Mouse (Mus musculus) hindbrain, embryonic 15.5 days (tissue): ENCODE measurements around the gene Gm10638. TPM values are rescaled to one million over a fixed set of nuclear protein-coding genes. Genes with fewer than 3 reads are reported as not detected.

Experiments
- ATAC-seq: fragments of 200-750 bp; cut with Nextera tagmentation; 2 replicates; pipeline ENCODE4 v1.8.0; 2017; ENCODE audit warnings: low read depth, moderate number of reproducible peaks, moderate TSS enrichment; ENCODE audit not compliant: low FRiP score
- H3K27ac ChIP-seq: fragments of 300-500 bp; sonication (generic); replicated peaks from 2 replicates; pipeline ENCODE4 v1.5.1; 2015; ENCODE audit warnings: mild to moderate bottlenecking, inconsistent platforms
- H3K27me3 ChIP-seq: fragments of 300-500 bp; sonication (generic); 2 replicates; pipeline ENCODE4 v1.6.1; 2015; ENCODE audit warnings: control low read depth, inconsistent platforms
- H3K36me3 ChIP-seq: fragments of 300-500 bp; sonication (generic); 2 replicates; pipeline ENCODE4 v1.6.1; 2015; ENCODE audit warnings: control low read depth, inconsistent platforms
- H3K4me1 ChIP-seq: fragments of 300-500 bp; sonication (generic); replicated peaks from 2 replicates; pipeline ENCODE4 v1.6.1; 2015; ENCODE audit warnings: control low read depth, inconsistent platforms
- H3K4me2 ChIP-seq: fragments of 300-500 bp; sonication (generic); 2 replicates; pipeline ENCODE4 v1.6.1; 2015; ENCODE audit warnings: moderate library complexity, mild to moderate bottlenecking, inconsistent platforms
- H3K4me3 ChIP-seq: fragments of 300-500 bp; sonication (generic); 2 replicates; pipeline ENCODE4 v1.5.1; 2015; ENCODE audit warnings: mild to moderate bottlenecking, inconsistent platforms
- H3K9ac ChIP-seq: fragments of 300-500 bp; sonication (generic); 2 replicates; pipeline ENCODE4 v1.6.1; 2015; ENCODE audit warnings: inconsistent platforms
- H3K9me3 ChIP-seq: fragments of 300-500 bp; sonication (generic); 2 replicates; pipeline ENCODE4 v1.6.1; 2016; ENCODE audit warnings: control low read depth, inconsistent platforms
- WGBS: fragments of 180-500 bp; shearing (Covaris S2); methylation state at CpG from one replicate; pipeline ENCODE4 v1.1.7; 2015; 5-methylcytosine and 5-hydroxymethylcytosine counted together
- polyA plus RNA-seq: library from polyadenylated mRNA; unstranded; fragments of >200 nt; fragmentation: Nextera tagmentation; extraction: Ambion mirVana; gene quantifications from 2 replicates; pipeline ENCODE4 v1.2.1, GENCODE M21; 2015

Gene Gm10638
- polyA plus RNA-seq, 1 experiment from 2014 or later, result 7.2 TPM

DNA sequence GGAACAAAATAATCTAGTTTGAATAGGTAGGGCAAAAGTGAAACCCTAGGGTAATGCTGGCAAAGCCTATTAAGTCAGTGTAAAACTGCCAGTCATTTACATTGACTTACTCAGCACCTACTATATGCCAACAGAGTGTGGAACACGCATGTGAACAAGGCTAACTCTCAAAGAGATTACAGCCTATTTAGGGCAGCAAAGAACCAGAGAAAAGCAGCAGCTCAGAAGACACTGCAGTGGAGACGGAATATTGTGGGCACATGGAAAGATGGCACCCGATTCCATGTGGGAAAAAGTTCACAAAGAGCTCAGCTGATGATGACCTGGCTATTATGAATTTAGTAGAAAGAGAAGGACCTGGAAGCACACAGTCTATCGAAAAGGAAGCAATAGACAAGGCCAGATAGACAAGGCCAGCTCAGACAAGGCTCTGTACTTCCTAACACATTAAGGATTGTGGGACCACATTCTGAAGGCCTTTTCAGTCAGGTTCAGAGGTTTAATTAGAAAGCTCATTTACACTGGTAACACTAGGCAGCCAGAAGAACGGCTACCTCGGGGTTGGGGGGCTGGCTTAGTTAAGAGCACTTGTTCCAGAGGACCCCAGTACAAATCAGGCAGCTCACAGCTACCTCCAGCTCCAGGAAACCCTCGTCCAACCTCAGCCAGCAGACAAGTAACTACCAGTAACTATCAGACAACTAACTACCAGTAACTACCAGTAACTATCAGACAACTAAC lies 2.7 kb upstream of the Gm10638 start:
- Histone ChIP-seq H3K27me3 (no peaks in the 10 kb centered on the region), H3K9ac (no peak overlapping the region), H3K4me1 (peaks cover 52% of the 10 kb centered on the region), H3K9me3 (no peaks in the 10 kb centered on the region), H3K4me3 (no peak overlapping the region), H3K27ac (0 out of 2 replicates have a peak overlapping the region, but pooled peaks have one; percentile 20), H3K36me3 (no peaks in the 10 kb centered on the region), H3K4me2 (peak overlapping the region; percentile 34; the same call in 1 of the 2 replicates)
- ATAC-seq, result no peak
- whole genome bisulfite sequencing, result 78% methylated on average over 7 of the region's 7 CpGs

DNA sequence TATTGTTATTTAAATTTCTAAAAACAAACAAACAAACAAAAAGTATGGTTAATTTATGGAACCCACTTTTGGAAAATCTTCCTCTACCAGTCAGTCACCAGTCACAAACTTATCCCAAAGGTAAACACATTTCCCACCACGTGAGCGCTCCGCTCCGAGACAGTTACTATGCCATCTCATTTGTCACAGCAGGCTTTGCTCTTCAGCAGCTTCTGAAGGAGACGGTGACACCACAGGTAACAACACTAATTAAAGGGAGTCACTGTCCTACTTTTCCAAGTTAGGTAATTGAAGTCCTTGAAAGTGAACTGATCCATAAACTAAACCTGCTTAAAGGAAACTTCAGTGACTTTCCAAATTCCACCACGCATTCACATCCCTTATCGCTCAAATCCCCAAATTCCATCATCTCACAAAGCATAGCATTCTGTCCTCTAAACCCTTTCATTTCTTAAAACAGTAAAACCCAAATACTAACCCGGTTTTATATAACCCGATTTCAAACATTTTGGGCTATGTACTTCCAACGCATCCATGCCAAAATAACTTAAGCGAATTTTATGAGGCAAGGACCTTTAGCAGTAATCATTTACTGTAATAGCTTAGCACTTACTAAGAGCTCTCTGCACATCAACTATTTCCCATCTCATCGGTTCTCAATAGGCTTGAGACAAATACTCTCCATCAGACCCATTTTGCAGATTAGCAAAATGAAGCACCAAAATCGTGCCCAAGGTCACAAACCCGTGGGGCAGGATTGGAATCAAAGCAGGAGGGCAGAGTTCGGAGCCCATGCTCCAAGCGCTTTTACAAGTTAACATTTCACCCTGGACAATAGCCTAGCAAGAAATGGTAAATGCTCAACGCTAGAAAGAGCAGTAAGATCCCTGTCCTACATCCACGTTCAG lies 932 bp upstream of the Gm10638 start:
- no peaks in the 10 kb centered on the region for H3K9me3 ChIP-seq
- peak overlapping the region; percentile 94 for H3K9ac ChIP-seq
- WGBS, result 5% methylated on average over 18 of the region's 18 CpGs
- H3K4me1 ChIP-seq, result peaks cover 48% of the 10 kb centered on the region
- peak overlapping the region; percentile 98 for H3K27ac ChIP-seq
- no peaks in the 10 kb centered on the region for H3K36me3 ChIP-seq
- no peak for ATAC-seq
- H3K27me3 ChIP-seq, result no peaks in the 10 kb centered on the region
- H3K4me3 ChIP-seq, result peak overlapping the region; percentile 92
- peak overlapping the region; percentile 66 for H3K4me2 ChIP-seq

DNA sequence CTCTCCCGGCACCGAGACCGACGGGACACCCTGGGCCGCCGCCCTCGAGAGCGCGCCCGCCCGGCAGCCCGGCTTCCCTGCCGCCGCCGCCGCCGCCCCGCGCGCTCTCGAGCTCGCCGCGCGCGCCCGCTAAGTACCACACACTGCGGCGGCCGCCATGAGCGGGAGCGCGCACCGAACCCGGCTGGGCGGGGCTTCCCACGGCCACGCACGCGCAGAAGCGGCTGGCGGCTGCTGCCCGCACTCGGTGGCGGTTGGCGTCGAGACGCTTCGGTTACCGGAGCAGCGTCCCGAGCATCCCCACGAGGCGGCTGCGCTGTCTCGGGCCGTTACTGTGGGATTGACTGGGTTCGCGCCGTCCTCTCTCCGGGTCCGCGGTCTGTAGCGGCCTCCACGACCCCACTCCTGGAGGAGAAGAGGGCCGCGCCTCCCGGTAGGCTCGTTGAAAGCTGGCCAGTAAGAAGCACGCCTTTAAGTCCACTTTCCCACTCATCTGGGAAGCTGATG lies 489 bp downstream of the Gm10638 start:
- H3K9me3 ChIP-seq, result no peaks in the 10 kb centered on the region

DNA sequence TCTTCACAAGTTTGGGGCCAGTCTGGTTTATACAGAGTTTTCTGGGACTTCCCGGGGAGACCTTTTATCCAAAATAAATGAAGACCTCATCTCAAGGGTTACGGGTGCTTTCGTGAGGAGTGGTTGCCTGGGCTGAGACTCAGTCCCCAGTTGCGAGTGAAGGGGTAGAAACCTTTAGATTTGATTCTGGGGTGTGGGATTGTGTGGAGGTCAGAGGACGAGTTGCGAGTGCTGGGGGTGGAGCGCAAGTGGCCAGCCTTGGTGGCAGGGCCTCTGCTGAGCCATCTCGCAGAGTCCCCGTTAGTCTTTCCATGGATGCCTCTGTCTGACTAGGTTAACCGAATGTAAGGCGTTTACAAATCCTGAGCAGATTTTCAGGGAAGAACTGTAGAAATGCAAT lies 1.0 kb downstream of the Gm10638 start:
- no peaks in the 10 kb centered on the region for H3K27me3 ChIP-seq
- H3K36me3 ChIP-seq, result no peaks in the 10 kb centered on the region
- peak overlapping the region; percentile 72 for H3K4me2 ChIP-seq
- peaks cover 36% of the 10 kb centered on the region for H3K4me1 ChIP-seq
- peak overlapping the region; percentile 92 for H3K4me3 ChIP-seq
- H3K9me3 ChIP-seq, result no peaks in the 10 kb centered on the region
- no peak; the same call in 1 of the 2 replicates for ATAC-seq
- 1% methylated on average over 11 of the region's 11 CpGs for WGBS
- peak overlapping the region; percentile 94 for H3K9ac ChIP-seq
- H3K27ac ChIP-seq, result peak overlapping the region; percentile 98

More for the DNA sequence above, 489 bp downstream of the Gm10638 start:
- peak overlapping the region; percentile 92 for H3K4me3 ChIP-seq
- H3K27me3 ChIP-seq, result no peaks in the 10 kb centered on the region
- H3K27ac ChIP-seq, result peak overlapping the region; percentile 98
- peaks cover 41% of the 10 kb centered on the region for H3K4me1 ChIP-seq
- peak overlapping the region; percentile 94 for H3K9ac ChIP-seq
- no peaks in the 10 kb centered on the region for H3K36me3 ChIP-seq
- ATAC-seq, result peak; percentile 89
- peak overlapping the region; percentile 72 for H3K4me2 ChIP-seq
- WGBS, result under 1% methylated on average over 43 of the region's 70 CpGs

DNA sequence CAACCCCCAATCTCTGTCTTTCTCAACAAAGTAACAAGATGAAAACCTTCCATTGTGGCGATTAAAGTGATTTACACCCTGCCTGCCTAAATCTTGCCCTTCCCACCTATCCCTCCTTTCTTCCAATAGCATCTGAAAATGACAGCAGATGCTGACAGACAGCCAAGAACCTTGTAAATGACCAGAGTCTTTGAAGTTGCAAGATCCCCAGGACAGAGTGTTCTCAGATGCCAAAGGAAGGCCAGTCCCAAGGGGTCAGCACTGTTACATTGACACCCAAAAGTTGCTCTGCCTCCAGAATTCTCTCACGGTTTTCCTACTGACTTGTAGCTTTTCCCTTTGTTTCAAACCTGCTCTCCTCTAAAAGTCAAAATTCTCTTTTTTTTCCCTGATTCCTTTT lies 4.3 kb downstream of the Gm10638 start:
- no peaks in the 10 kb centered on the region for H3K9me3 ChIP-seq
- no peak overlapping the region for H3K9ac ChIP-seq
- H3K4me1 ChIP-seq, result peaks cover 9% of the 10 kb centered on the region
- no peaks in the 10 kb centered on the region for H3K27me3 ChIP-seq
- no peak for ATAC-seq
- no peak overlapping the region for H3K4me3 ChIP-seq
- no peak overlapping the region for H3K4me2 ChIP-seq
- H3K36me3 ChIP-seq, result no peaks in the 10 kb centered on the region
- H3K27ac ChIP-seq, result no peak overlapping the region
- 64% methylated on average over 2 of the region's 2 CpGs for WGBS

DNA sequence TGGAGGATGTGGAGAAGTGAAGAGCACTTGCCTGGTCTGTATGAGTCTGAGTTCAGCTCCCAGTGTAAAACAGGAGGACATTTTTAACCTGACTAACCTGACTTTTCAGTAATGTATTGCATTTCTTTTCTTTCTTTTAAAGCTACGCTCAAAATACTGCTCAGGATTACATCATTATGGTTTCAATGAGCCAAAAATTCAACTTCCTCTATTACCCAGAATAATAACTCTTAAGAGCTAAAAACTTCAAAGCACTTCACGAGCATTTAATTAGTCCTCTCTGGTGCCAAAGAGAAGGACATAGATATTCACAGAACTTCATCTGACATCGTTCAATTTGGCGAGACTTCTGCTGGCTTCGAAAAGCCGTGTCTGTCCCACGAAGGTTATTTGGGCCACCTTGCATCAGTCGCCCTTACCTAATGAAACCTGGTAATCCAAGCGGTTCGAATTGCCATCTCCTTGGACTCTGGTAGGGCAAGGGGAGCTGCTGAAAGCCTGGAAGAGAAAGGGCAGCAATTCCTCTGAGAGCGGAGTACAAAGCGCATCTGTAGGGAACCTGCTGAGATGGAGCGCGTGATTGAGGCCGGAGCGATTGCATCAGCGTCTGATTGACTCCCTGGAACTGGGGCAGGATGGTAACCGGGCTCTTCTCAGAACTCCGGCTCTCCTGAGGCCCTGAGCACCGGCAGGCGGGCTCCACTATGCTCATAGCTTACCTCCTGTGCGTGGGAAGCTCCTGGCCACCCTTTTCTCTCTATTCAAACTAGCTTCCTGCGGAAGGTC lies 11.6 kb downstream of the Gm10638 start:
- Histone ChIP-seq H3K27ac (no peak overlapping the region), H3K36me3 (no peaks in the 10 kb centered on the region), H3K4me3 (no peak overlapping the region; the same call in 1 of the 2 replicates), H3K9me3 (no peaks in the 10 kb centered on the region), H3K4me2 (peak overlapping the region; percentile 49), H3K9ac (no peak overlapping the region), H3K27me3 (no peaks in the 10 kb centered on the region), H3K4me1 (peaks cover 10% of the 10 kb centered on the region)
- ATAC-seq, result no peak
- WGBS, result 13% methylated on average over 23 of the region's 23 CpGs

DNA sequence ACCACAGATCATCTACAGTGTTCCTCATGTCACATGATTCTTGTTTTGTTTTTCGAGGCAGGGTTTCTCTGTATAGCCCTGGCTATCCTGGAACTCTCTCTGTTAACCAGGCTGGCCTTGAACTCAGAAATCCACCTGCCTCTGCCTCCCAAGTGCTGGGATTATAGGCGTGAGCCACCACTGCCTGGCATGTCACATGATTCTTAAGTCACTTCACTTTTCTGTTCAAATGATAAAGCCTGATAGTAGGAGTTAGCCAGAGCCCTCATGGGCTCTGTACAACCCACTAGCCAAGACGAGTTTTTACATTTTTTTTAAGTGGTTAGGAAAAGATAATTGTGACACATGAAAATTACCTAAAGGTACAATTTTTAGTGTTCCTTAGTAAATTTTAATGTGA lies 13.2 kb downstream of the Gm10638 start:
- WGBS, result 83% methylated on average over 3 of the region's 3 CpGs

DNA sequence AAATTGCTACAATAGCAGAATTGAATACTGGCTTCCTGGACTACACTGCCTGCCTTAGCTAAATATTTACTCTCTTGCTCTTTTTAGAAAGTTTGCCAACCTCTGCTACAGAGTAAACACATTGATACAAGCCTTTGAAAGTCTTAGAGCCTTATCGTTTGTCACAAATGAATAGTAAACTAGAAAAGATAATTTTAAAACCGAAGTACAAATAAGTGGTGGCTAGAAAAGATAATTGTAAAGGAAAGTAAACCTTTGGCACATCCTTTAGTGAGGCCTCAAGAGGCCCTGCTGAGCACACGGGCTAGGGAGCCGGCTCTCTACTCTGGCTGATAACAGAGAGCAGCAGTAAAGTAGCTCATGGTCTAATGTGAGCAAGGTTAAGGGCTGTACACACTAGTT lies 13.6 kb downstream of the Gm10638 start:
- Histone ChIP-seq H3K4me2 (no peak overlapping the region), H3K36me3 (no peaks in the 10 kb centered on the region), H3K9me3 (no peaks in the 10 kb centered on the region), H3K27me3 (no peaks in the 10 kb centered on the region), H3K9ac (no peak overlapping the region), H3K4me1 (peaks cover 10% of the 10 kb centered on the region), H3K4me3 (no peak overlapping the region), H3K27ac (no peak overlapping the region)
- WGBS, result 59% methylated on average over 4 of the region's 4 CpGs
- no peak for ATAC-seq

More for the DNA sequence above, 13.2 kb downstream of the Gm10638 start:
- Histone ChIP-seq H3K36me3 (no peaks in the 10 kb centered on the region), H3K9me3 (no peaks in the 10 kb centered on the region), H3K27me3 (no peaks in the 10 kb centered on the region), H3K4me3 (no peak overlapping the region), H3K27ac (no peak overlapping the region), H3K4me2 (no peak overlapping the region), H3K9ac (no peak overlapping the region), H3K4me1 (peaks cover 10% of the 10 kb centered on the region)
- no peak for ATAC-seq

DNA sequence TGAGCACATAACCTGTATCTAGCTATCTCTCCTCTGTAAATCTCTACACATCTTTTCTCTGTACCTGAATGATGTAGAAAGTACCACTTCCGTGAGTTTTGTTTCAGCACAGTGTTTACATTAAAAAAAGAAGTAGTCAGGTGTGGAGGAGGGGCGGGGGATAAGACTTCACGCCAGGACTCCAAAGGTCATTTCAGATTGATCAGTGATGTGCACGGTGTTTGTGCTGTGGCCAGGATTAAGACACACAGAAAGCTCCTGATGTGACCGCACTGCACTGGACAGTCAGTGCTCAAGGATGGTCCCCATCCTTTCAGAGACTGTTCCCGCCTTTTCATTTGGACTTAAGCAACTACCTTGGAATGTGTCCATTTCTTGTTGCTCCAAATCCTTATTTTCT lies 15.2 kb downstream of the Gm10638 start:
- 76% methylated on average over 6 of the region's 6 CpGs for WGBS
- H3K4me3 ChIP-seq, result no peak overlapping the region

DNA sequence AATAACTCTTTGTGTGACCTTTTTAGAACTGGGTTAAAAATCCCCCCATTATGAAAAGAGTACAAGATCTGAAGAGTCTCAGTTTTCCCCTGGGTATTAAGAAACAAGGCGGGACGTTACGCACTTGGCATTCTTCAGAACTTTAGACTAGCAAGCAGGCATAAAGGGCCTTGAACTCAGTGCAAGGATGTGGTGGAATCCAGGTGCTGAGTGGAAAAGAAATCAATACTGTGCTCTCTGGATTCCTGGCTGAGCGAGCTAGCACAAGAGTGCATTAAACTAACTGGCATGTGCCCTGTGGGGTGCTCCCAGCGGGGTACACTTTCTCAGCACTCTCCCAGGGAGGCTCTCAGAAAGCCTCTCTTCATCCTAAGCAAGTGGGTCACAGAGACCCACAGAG lies 17.3 kb downstream of the Gm10638 start:
- WGBS, result 56% methylated on average over 5 of the region's 5 CpGs
- Histone ChIP-seq H3K27me3 (no peaks in the 10 kb centered on the region), H3K27ac (no peak overlapping the region), H3K9me3 (no peaks in the 10 kb centered on the region), H3K4me2 (no peak overlapping the region), H3K36me3 (no peaks in the 10 kb centered on the region), H3K4me1 (no peaks in the 10 kb centered on the region), H3K9ac (no peak overlapping the region), H3K4me3 (no peak overlapping the region)
- no peak for ATAC-seq

More for the DNA sequence above, 15.2 kb downstream of the Gm10638 start:
- H3K27me3 ChIP-seq, result no peaks in the 10 kb centered on the region
- H3K36me3 ChIP-seq, result no peaks in the 10 kb centered on the region
- H3K4me2 ChIP-seq, result no peak overlapping the region
- H3K4me1 ChIP-seq, result peaks cover 10% of the 10 kb centered on the region
- H3K9me3 ChIP-seq, result no peaks in the 10 kb centered on the region
- H3K27ac ChIP-seq, result no peak overlapping the region
- ATAC-seq, result no peak
- H3K9ac ChIP-seq, result no peak overlapping the region

DNA sequence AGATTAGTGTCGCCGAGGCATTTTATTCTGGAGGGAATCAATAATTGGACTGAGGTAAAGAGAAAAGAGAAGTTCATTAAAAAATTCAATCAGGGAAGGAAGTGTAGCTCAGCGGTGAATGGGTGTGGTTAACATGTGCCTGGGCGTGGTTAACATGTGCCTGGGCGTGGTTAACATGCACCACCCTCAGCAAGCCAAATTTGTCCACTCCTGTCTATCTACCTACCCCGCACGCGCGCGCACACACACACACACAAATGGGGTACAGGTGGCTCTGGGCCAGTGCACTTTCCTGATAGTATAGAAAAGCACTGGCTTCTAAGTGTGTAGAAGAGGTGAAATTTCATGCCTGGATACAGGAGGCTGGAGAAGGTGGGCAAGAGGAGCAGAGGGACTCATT lies 19.7 kb downstream of the Gm10638 start:
- no peaks in the 10 kb centered on the region for H3K9me3 ChIP-seq
- H3K4me2 ChIP-seq, result no peak overlapping the region
- H3K9ac ChIP-seq, result no peak overlapping the region
- no peaks in the 10 kb centered on the region for H3K36me3 ChIP-seq
- H3K4me1 ChIP-seq, result no peaks in the 10 kb centered on the region
- H3K27ac ChIP-seq, result no peak overlapping the region
- H3K4me3 ChIP-seq, result no peak overlapping the region
- WGBS, result 87% methylated on average over 10 of the region's 10 CpGs
- no peak for ATAC-seq
- no peaks in the 10 kb centered on the region for H3K27me3 ChIP-seq
